Mouse (Mus musculus) bone marrow macrophage, adult 2 months (primary cell): Measurements from ENCODE around the gene Nr1h5.

Source experiments
- CTCF ChIP-seq: IDR thresholded peaks from 2 replicates; pipeline ENCODE4 v1.5.1; 2012; ENCODE audit warnings: low read depth, mild to moderate bottlenecking, low read length, moderate library complexity
- POLR2A ChIP-seq: IDR thresholded peaks from 2 replicates; pipeline ENCODE4 v1.6.1; 2012; ENCODE audit warnings: mild to moderate bottlenecking, low read depth, low read length, borderline replicate concordance

DNA sequence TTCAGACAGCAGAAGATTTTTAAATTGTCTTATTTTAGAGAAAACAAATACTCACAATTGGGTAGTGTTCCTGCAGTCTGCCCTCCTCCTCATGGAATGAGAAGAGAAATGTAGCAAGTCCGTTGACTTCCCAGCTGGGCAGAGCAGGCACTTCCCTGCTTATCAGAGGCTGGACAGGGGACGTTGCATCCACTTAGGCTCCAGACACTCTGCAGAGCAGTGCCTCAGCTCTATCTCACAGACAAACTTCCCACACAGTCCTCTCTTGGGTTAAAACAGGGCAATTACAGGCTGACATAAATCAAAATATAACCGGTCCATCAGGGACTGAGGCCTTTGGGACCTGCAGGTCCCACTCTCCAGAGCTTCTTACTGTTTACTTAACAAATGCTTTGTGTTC is at the start of gene Nr1h5:
- TF ChIP-seq POLR2A (no peak), CTCF (no peak)
